In the genomic region with DNA sequence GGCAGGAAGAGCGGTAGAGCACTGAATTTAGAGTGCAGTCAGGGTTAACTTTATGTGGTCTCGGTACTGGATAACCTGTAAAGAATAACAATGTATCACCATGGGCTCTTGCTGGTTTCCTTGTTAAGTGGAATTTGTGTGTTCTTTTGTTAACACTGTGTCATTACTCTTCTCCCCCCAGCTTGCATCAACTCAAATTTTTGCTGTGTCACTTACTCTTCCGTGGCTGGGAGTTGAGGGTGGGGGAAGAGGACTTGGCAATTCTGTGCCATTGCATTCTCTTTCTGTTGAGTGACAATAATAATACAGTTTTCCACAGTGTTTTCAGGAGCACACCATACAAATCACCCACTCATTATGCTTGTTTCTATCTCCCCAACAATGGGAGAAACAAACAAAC, we compare ENCODE assay signal across 13 mouse cellular contexts. TPM values are rescaled to one million over a fixed set of nuclear protein-coding genes. Genes with fewer than 3 reads are reported as not detected.
"Had no signal": no experiment of that assay in that cellular context is flagged by ENCODE, and none has a peak within 500 bp of the region (broad histone marks: within the 10 kb centered on the region; RNA-seq: fewer than 3 reads in every experiment).

No protein-coding gene starts in this region.

- H3K27ac ChIP-seq: liver, embryonic 13.5 days; stomach, embryonic 15.5 days had no signal

- H3K9ac ChIP-seq: liver, embryonic 13.5 days; stomach, embryonic 15.5 days had no signal

- H3K9me3 ChIP-seq: liver, embryonic 13.5 days; stomach, embryonic 15.5 days had no signal

- DNase-seq: liver, embryonic 13.5 days; lung, adult 2 months; lung, postnatal 14 days; lung, postnatal 4 days; midbrain, embryonic 14.5 days; right cerebral cortex, adult 18-20 months; right cerebral cortex, postnatal 14 days; spleen, adult 18-20 months; thymus, adult 18-20 months; thymus, postnatal 36 days had no signal

- H3K36me3 ChIP-seq: liver, embryonic 13.5 days; stomach, embryonic 15.5 days had no signal

- H3K4me1 ChIP-seq: liver, embryonic 13.5 days; stomach, embryonic 15.5 days had no signal

- H3K27me3 ChIP-seq: liver, embryonic 13.5 days; stomach, embryonic 15.5 days had no signal

- H3K4me3 ChIP-seq: liver, embryonic 13.5 days; stomach, embryonic 15.5 days had no signal

- H3K4me2 ChIP-seq: liver, embryonic 13.5 days; midbrain, embryonic 11.5 days; stomach, embryonic 15.5 days had no signal

RNA-seq across cellular contexts. Expression of gene Spp1, which starts 17.9 kb away (rescaled TPM):
- total RNA-seq: megakaryocyte-erythroid progenitor cell, adult 5-6 weeks had no signal
